8 mouse cellular contexts compared by ENCODE assay signal in the genomic region with DNA sequence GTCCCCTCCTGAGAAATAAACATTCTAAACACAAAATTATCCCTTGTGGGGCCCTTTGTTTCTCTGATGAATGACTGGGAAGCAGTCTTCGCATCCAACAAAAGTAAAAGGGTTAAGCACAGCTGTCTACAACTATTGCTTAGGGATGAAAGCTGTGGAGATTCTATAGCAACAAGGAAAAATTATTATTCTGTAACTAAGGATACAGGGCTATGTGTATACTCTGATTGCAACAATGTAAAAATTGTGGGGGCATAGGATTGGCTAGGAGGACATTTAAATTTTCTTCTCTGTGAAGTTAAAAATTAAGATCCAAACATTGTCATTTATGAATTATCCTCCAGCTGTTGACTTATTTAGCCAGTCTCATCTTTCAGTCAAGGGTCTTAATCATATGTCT.
DNase-seq lines count a peak whose midpoint lies in the region; ATAC-seq and TF ChIP-seq lines count a peak whose summit lies in the region.

No protein-coding gene starts in this region.

- no peak for DNase-seq in kidney, adult 8-10 months
- no peak for DNase-seq in forebrain, embryonic 10.5 days (ENCODE audit: extremely low spot score, low spot score)
- DNase-seq in midbrain, postnatal 0 days (ENCODE audit: low spot score): no peak
- no peak for DNase-seq in right cerebral cortex, postnatal 36 days (ENCODE audit: low spot score in 2 of 2)
- DNase-seq in embryo, embryonic 9.5 days (ENCODE audit: extremely low spot score): no peak
- no peak for DNase-seq in frontal cortex, postnatal 10 days (ENCODE audit: low spot score in 2 of 2)

- 0 out of 2 replicates have a peak overlapping the region, but pooled peaks have one; percentile 30 for H3K27ac ChIP-seq in kidney, embryonic 14.5 days (ENCODE audit: low read depth, low read length)
- H3K27ac ChIP-seq in forebrain, embryonic 10.5 days: no peak overlapping the region
- no peak overlapping the region; the same call in 1 of the 2 replicates for H3K27ac ChIP-seq in intestine, embryonic 16.5 days (ENCODE audit: low read length)
- peak overlapping the region; percentile 59; the same call in 1 of the 2 replicates for H3K27ac ChIP-seq in midbrain, postnatal 0 days (ENCODE audit: low read depth, low read length)

- 62% methylated on average over 1 of the region's 1 CpGs for WGBS in kidney, embryonic 14.5 days
- WGBS in forebrain, embryonic 10.5 days: 56% methylated on average over 1 of the region's 1 CpGs
- WGBS in intestine, embryonic 16.5 days: 59% methylated on average over 1 of the region's 1 CpGs
- 47% methylated on average over 1 of the region's 1 CpGs for WGBS in midbrain, postnatal 0 days

- no peaks in the 10 kb centered on the region for H3K27me3 ChIP-seq in kidney, embryonic 14.5 days (ENCODE audit: control insufficient read depth, insufficient read depth, low read length)
- peaks cover 39% of the 10 kb centered on the region for H3K27me3 ChIP-seq in forebrain, embryonic 10.5 days (ENCODE audit: poor library complexity, severe bottlenecking)
- 0 out of 2 replicates have a peak, but pooled peaks cover 3% of the 10 kb centered on the region for H3K27me3 ChIP-seq in intestine, embryonic 16.5 days (replicated peaks; ENCODE audit: control insufficient read depth, insufficient read depth, low read length)
- H3K27me3 ChIP-seq in midbrain, postnatal 0 days (ENCODE audit: insufficient read depth, low read length): no peaks in the 10 kb centered on the region

- H3K9me3 ChIP-seq in kidney, embryonic 14.5 days (ENCODE audit: control insufficient read depth, low read length): no peaks in the 10 kb centered on the region
- no peaks in the 10 kb centered on the region for H3K9me3 ChIP-seq in forebrain, embryonic 10.5 days
- H3K9me3 ChIP-seq in intestine, embryonic 16.5 days (ENCODE audit: control insufficient read depth, low read length): no peaks in the 10 kb centered on the region
- no peaks in the 10 kb centered on the region for H3K9me3 ChIP-seq in midbrain, postnatal 0 days (ENCODE audit: low read length)

- no peaks in the 10 kb centered on the region for H3K36me3 ChIP-seq in kidney, embryonic 14.5 days (ENCODE audit: control insufficient read depth, insufficient read depth, low read length)
- H3K36me3 ChIP-seq in forebrain, embryonic 10.5 days (replicated peaks): no peaks in the 10 kb centered on the region
- no peaks in the 10 kb centered on the region for H3K36me3 ChIP-seq in intestine, embryonic 16.5 days (ENCODE audit: control insufficient read depth, insufficient read depth, low read length)
- H3K36me3 ChIP-seq in midbrain, postnatal 0 days (ENCODE audit: insufficient read depth, low read length): no peaks in the 10 kb centered on the region

- H3K4me1 ChIP-seq in kidney, embryonic 14.5 days (ENCODE audit: control insufficient read depth, insufficient read depth, low read length): no peaks in the 10 kb centered on the region
- H3K4me1 ChIP-seq in forebrain, embryonic 10.5 days: peaks cover 4% of the 10 kb centered on the region; the same call in 1 of the 2 replicates
- no peaks in the 10 kb centered on the region for H3K4me1 ChIP-seq in intestine, embryonic 16.5 days (ENCODE audit: control insufficient read depth, insufficient read depth, low read length)
- no peaks in the 10 kb centered on the region for H3K4me1 ChIP-seq in midbrain, postnatal 0 days (ENCODE audit: insufficient read depth, low read length)

- H3K9ac ChIP-seq in kidney, embryonic 14.5 days (ENCODE audit: low read depth, low read length): no peak overlapping the region
- no peak overlapping the region for H3K9ac ChIP-seq in intestine, embryonic 16.5 days (ENCODE audit: low read depth, low read length)
- no peak overlapping the region for H3K9ac ChIP-seq in midbrain, postnatal 0 days (replicated peaks; ENCODE audit: low read length, poor library complexity, severe bottlenecking)

- H3K4me3 ChIP-seq in kidney, embryonic 14.5 days (ENCODE audit: low read length): no peak overlapping the region
- peak overlapping the region; percentile 39 for H3K4me3 ChIP-seq in forebrain, embryonic 10.5 days
- H3K4me3 ChIP-seq in intestine, embryonic 16.5 days (ENCODE audit: low read length): 0 out of 2 replicates have a peak overlapping the region, but pooled peaks have one; percentile 23
- H3K4me3 ChIP-seq in midbrain, postnatal 0 days (ENCODE audit: low read depth, low read length): peak overlapping the region; percentile 20; the same call in 1 of the 2 replicates

- peak; percentile 53 for ATAC-seq in kidney, embryonic 14.5 days (ENCODE audit: low FRiP score, low TSS enrichment)
- peak; percentile 26; the same call in 1 of the 2 replicates for ATAC-seq in intestine, embryonic 16.5 days
- peak; percentile 58; the same call in 1 of the 2 replicates for ATAC-seq in midbrain, postnatal 0 days (ENCODE audit: low FRiP score)

- 0 out of 2 replicates have a peak overlapping the region, but pooled peaks have one; percentile 22 for H3K4me2 ChIP-seq in kidney, embryonic 14.5 days (replicated peaks; ENCODE audit: low read depth, low read length)
- H3K4me2 ChIP-seq in intestine, embryonic 16.5 days (ENCODE audit: low read depth, low read length): 0 out of 2 replicates have a peak overlapping the region, but pooled peaks have one; percentile 33
- peak overlapping the region; percentile 36; the same call in 1 of the 2 replicates for H3K4me2 ChIP-seq in midbrain, postnatal 0 days (ENCODE audit: low read depth, low read length, poor library complexity, severe bottlenecking)

- no peak for TF ChIP-seq CTCF in midbrain, postnatal 0 days (IDR thresholded peaks at IDR 0.05)

Comparison
In these comparisons a context has a peak if more than half of its experiments do, and no peak if none do; other contexts are left out.
1. H3K27ac ChIP-seq: peak in kidney, embryonic 14.5 days (single experiment) and midbrain, postnatal 0 days (single experiment); none in forebrain, embryonic 10.5 days (single experiment) and intestine, embryonic 16.5 days (single experiment).
2. Peak in every context shown above with its lines, with median percentiles within 50 percentile points of each other: ATAC-seq and H3K4me2 ChIP-seq.